Mouse (Mus musculus): ENCODE data around the gene Gdpgp1. TPM values are rescaled to one million over a fixed set of nuclear protein-coding genes. Genes with fewer than 3 reads are reported as not detected.
A peak's percentile ranks its signal among the peaks of the same experiment; 100 is the strongest.

Gdpgp1 gene
- total RNA-seq, 1 experiment from 2014 or later, result 4.9 TPM

DNA sequence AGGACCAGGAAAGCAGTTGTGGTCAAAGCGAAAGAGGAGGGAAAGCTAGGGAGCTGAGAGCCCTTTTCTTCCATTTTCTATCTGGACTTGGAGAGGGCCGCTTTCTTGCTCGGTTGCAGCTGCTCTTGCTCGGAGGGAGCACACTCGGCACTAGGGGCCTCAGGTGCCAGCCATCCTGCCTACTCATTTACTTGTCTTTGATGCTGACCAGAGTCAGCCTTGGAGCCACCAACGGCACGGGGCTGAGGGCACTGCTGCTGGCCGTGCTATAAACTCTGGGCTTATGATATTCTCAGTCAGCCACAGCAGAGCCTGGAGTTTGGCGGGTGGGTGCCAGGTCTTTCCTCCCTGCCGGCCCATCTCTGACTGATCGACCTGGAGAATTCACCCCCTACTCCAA lies 33.8 kb upstream of the Gdpgp1 start:
- no peak for ATAC-seq (ENCODE audit: extremely low read depth, insufficient number of reproducible peaks, low FRiP score, poor library complexity, severe bottlenecking)

DNA sequence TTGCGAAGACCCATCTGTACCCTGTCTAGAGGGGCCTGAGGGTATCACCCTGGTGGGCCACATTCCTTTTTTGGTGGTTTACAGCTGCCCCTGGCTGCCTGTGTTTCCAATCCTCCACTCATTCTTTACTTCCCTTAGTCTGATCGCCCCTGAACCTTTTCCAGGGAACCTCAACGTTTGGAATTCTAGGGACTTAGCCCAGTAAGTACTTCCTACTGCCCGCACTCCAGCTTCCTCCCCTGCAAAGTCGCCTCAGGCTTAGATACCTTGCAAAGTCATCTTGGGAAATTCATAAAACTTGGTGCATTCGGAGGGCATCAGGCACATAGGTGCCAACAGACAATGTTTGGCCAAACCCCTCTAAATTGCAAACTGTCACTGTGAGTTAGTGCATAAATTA lies 33.4 kb upstream of the Gdpgp1 start:
- ATAC-seq (ENCODE audit: extremely low read depth, insufficient number of reproducible peaks, low FRiP score, poor library complexity, severe bottlenecking), result no peak

DNA sequence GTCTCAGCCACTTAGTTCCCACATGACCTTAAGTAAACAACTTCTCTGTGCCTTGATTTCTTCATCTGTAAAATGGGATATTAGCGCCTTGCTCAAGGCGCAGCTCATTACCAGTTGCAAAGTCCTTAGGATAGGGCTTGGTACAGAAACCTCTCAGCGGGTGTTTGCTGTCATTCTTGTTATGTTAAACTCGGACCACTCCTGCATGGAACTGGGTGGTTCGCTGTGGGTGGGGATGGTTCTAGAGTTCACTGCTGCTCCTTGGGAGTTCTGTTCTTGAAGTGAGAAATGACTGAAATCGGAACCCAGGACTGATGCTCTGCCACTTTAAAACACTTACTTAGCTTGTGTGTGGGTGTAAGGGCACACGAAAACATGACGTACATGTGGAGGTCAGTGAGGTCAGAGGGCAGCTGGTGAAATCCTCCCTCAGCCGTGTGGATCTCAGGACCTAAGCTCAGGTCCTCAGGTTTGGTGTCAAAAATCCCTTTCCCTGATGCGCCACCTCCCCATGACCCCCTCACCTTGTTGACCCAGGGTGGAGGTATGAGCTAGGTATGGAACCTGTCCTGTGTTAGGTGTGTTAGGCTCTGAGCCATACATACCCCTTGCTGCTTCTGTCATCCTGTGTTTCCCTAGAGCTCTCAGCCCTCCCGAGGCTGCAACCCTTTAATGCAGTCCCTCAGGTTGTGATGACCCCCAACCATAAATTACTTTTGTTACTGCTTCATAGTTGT lies 32.6 kb upstream of the Gdpgp1 start:
- no peak for ATAC-seq (ENCODE audit: extremely low read depth, insufficient number of reproducible peaks, low FRiP score, poor library complexity, severe bottlenecking)

- ATAC-seq (ENCODE audit: extremely low read depth, insufficient number of reproducible peaks, low FRiP score, poor library complexity, severe bottlenecking), result no peak
Measured at GRCm38 (mm10) chr7:80200588-80200945, 32.1 kb upstream of the Gdpgp1 start.

- ATAC-seq (ENCODE audit: extremely low read depth, insufficient number of reproducible peaks, low FRiP score, poor library complexity, severe bottlenecking), result no peak
Measured at GRCm38 (mm10) chr7:80200963-80201539, 31.6 kb upstream of the Gdpgp1 start.

GRCm38 (mm10) chr7:80201888-80202540 lies 30.7 kb upstream of the Gdpgp1 start:
- ATAC-seq (ENCODE audit: extremely low read depth, insufficient number of reproducible peaks, low FRiP score, poor library complexity, severe bottlenecking), result no peak

DNA sequence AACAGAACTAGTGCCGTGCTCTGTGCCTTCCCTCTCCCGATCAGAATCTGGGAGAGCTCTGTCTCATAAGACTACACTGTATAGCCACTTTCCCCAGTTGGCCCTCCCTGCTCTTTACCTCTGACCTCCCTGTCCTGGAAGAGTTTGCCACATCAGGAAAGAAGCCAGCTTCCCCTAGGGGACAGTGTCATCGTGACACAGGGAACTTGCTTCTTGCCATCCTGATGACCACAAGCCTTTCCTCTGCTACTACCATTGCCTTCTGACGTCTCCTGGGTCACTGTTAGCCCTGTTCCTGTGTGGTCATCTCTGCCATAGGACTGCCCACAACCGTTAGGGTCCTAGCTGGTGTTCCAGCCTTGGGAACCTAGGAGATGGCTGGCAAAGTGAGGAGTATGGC lies 29.7 kb upstream of the Gdpgp1 start:
- ATAC-seq (ENCODE audit: extremely low read depth, insufficient number of reproducible peaks, low FRiP score, poor library complexity, severe bottlenecking), result 0 out of 2 replicates have a peak, but pooled peaks have one; percentile 21

GRCm38 (mm10) chr7:80203638-80204096 lies 29.0 kb upstream of the Gdpgp1 start:
- ATAC-seq (ENCODE audit: extremely low read depth, insufficient number of reproducible peaks, low FRiP score, poor library complexity, severe bottlenecking), result peak; percentile 61

DNA sequence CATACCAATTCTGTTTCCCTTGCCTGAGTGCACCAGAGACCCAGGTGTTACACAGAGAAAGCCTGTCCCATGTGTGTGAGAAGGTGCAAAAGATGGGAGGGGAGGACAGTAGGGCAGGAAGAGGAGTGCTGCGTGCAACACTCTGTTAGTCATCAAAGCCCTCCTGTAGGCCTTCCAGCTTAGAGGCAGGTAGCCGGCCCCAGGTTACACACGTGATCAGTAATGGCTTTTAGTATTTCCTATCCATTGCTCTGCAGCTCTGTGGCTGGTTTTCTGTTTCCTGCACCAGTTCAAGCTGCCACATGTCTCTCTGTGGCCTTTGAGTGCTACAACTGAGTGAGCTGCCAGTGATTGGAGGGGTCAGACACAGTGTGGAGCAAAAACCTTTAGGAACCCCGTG lies 28.3 kb upstream of the Gdpgp1 start:
- ATAC-seq (ENCODE audit: extremely low read depth, insufficient number of reproducible peaks, low FRiP score, poor library complexity, severe bottlenecking), result no peak

DNA sequence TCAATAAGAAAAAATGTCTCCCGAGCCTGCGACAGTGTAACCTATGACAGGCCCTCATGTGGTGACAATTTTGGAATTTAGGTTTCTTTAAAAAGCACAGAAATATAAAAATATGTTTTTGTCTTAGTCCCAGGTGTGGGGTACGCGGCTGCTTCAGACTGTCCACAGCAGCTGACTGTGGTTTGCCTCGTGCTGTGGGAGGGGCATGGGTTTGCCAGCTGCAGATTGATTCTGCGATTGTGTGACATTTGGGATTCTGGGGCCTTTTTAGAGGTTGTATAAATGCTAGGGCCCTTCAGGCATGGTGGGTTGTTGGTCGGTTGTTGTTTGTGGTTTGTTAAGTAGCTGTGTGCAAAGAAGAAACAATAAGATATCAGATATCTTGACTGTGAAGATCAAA lies 27.7 kb upstream of the Gdpgp1 start:
- no peak for ATAC-seq (ENCODE audit: extremely low read depth, insufficient number of reproducible peaks, low FRiP score, poor library complexity, severe bottlenecking)

GRCm38 (mm10) chr7:80205705-80206589 lies 26.7 kb upstream of the Gdpgp1 start:
- ATAC-seq (ENCODE audit: extremely low read depth, insufficient number of reproducible peaks, low FRiP score, poor library complexity, severe bottlenecking), result no peak

DNA sequence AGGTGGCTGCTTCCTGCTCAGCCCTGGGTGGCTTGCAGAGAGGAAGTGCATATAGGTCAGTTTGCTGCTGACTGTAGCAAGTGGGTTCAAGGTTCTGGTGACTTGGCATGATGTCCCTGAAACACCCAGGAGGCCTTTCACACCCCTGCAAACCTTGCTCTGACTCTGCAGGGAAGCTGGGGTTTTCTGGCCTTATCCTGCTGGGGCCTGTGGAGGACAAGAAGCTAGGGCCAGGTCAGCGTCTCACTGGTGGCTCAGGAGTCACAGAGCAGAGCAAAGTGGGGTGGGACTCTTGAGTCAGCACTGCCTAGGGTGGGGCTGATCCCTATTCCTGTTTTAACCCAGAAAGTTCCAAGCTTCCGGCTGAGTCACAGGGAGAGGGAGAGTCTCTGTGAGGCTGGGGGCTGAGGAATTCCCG lies 25.3 kb upstream of the Gdpgp1 start:
- 0 out of 2 replicates have a peak, but pooled peaks have one; percentile 5 for ATAC-seq (ENCODE audit: extremely low read depth, insufficient number of reproducible peaks, low FRiP score, poor library complexity, severe bottlenecking)

GRCm38 (mm10) chr7:80208026-80208642 lies 24.5 kb upstream of the Gdpgp1 start:
- ATAC-seq (ENCODE audit: extremely low read depth, insufficient number of reproducible peaks, low FRiP score, poor library complexity, severe bottlenecking), result no peak

DNA sequence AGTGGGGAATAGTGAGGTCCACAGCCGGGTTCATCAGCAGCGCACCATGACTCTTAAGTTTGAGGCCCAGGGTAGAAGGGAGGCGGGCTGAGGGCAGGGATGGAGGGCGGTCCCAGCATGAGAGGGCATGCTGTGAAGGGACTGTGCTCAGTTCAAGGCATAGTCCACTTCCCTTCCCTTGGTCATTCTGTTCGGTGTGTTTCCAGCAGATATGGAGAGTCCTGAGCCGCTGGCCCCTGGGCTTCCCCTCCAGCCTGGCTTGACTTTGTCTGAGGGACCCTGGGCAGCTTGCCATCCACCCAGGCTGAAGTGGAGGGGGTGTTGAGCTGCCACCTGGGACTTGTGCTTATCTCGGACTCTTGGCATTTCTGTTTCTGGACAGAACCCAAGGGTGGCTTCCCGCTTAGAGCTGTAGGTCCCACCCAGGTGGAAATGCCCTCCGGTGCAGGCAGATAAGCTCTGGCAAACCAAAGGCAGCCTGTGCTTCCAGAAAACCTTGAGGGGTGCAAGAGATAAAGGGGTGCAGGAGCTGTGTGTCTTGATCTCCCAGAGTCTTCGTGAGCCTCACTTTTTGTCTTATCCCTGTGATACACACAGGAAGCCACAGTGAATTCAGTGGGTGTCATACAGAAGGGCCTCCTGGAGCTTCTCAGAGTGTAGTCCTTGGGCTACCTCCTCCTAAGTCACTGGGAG lies 23.8 kb upstream of the Gdpgp1 start:
- no peak; the same call in 1 of the 2 replicates for ATAC-seq (ENCODE audit: extremely low read depth, insufficient number of reproducible peaks, low FRiP score, poor library complexity, severe bottlenecking)

DNA sequence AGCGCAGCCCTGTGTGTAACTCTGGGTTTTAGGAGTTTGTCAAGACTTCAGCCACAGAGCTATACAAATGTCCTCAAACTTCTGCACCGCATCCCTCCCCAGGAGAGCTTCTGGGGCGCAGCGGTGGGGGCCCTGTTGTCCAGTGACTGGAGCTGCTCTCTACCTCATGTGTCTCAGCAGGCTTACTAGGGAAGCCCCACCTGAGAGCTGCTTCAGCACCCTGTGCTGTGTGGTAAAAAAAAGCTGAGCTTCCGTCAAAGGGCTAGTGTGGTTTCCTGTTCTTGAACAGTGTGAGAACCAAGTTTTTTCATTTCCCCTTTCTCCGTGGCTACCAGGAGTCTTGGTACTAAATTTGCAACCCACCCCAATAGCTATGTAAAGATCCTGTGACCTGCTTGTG lies 23.0 kb upstream of the Gdpgp1 start:
- peak; percentile 82 for ATAC-seq (ENCODE audit: extremely low read depth, insufficient number of reproducible peaks, low FRiP score, poor library complexity, severe bottlenecking)

DNA sequence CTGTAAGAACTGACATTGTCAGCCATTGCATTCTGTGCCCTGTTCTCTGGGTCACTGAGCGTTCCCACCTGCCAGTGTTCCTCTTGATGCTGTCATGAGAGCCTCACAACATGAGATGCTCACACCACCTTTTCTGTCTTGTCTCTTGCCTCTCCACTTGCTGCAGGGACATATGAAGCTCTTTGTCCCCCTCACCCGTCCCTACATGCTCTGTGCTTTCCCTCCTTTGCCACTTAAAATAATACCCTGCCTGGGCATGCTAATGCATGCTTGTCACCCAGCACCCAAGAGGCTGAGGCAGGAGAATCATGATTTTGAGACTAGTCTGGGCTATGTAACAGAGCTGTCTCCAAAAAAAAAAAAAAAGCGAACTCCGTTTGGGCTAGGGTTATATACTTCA lies 21.7 kb upstream of the Gdpgp1 start:
- no peak for ATAC-seq (ENCODE audit: extremely low read depth, insufficient number of reproducible peaks, low FRiP score, poor library complexity, severe bottlenecking)

DNA sequence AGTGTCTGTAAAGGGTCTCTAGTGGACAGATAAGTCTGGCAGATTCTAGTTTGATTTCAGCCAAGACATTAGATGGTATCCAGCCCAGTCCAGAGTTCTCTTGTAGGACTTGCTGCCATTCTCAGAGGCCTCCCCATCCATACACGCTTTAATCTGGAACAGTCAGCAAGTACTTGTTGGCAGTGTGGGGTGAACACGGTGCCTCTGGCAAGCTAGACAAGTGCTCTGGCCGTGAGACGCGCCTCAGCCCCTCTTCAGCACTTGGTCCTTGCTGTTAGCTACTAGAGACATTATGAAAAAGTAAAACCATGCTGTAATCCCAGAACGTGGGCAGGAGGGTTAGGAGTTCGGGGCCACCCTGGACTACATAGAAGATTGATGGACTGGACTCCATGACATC lies 19.1 kb upstream of the Gdpgp1 start:
- no peak for ATAC-seq (ENCODE audit: extremely low read depth, insufficient number of reproducible peaks, low FRiP score, poor library complexity, severe bottlenecking)

DNA sequence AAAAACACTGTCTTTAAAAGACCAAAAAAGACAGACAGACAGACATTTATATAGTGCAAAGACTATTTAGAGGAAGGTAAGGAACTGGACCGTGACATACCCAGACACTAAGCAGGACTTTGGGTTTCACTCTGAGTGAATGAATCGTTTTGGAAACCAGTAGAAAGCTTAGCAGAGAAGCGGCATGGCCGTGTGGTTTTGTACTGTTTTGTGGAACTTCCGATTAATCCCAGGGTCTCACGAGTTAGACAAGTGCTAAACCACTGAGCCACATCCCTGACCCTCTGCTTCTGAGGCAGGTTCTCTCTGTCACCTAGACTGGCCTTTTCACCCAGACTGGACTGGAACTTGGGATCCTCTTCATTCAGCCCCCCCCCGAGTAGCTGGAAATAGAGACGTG lies 18.2 kb upstream of the Gdpgp1 start:
- no peak for ATAC-seq (ENCODE audit: extremely low read depth, insufficient number of reproducible peaks, low FRiP score, poor library complexity, severe bottlenecking)
